Mouse (Mus musculus): ENCODE measurements at regions not wholly inside any gene's neighbourhood (a gene's known extent, or its start where the extent isn't known, plus 50 kb on each side); places are given as distances from the start of the nearest gene placed in this dataset.

GRCm38 (mm10) chr7:135806139-135806538, 90.0 kb upstream of the Mki67 start:
- TF ChIP-seq CTCF (IDR thresholded peaks at IDR 0.05; ENCODE audit: low read depth, low read length) (no peak), POLR2A (IDR thresholded peaks at IDR 0.05; ENCODE audit: extremely low read depth, insufficient read depth, low read length) (no peak)
